Mouse (Mus musculus) midbrain, postnatal 0 days (tissue): ENCODE results near the gene Sipa1l1. TPM values are rescaled to one million over a fixed set of nuclear protein-coding genes. Genes with fewer than 3 reads are reported as not detected.
"Not testable (repeated sequence)": the region's sequence is repeated elsewhere in the genome, so short reads cannot be mapped to it uniquely, and the experiment has no call there.

ENCODE experiments used
- ATAC-seq: fragments of 200-750 bp; cut with Nextera tagmentation; 2 replicates; pipeline ENCODE4 v1.8.0; 2017; ENCODE audit warnings: moderate number of reproducible peaks, mild to moderate bottlenecking, moderate TSS enrichment, moderate library complexity; ENCODE audit not compliant: low FRiP score
- DNase-seq: peaks from one replicate; pipeline ENCODE4 v3.0.0-alpha.2; 2015; ENCODE audit warnings: low spot score
- H3K27ac ChIP-seq: fragments of 300-500 bp; sonication (generic); 2 replicates; pipeline ENCODE4 v1.5.1; 2014; ENCODE audit warnings: low read depth, mild to moderate bottlenecking, low read length, mixed read lengths
- H3K27me3 ChIP-seq: fragments of 300-500 bp; sonication (generic); 2 replicates; pipeline ENCODE4 v1.6.1; 2014; ENCODE audit warnings: low read length, control low read depth, mixed read lengths; ENCODE audit not compliant: insufficient read depth
- H3K36me3 ChIP-seq: fragments of 300-500 bp; sonication (generic); 2 replicates; pipeline ENCODE4 v1.6.1; 2014; ENCODE audit warnings: low read length, control low read depth, mixed read lengths; ENCODE audit not compliant: insufficient read depth
- H3K4me1 ChIP-seq: fragments of 300-500 bp; sonication (generic); 2 replicates; pipeline ENCODE4 v1.6.1; 2014; ENCODE audit warnings: mild to moderate bottlenecking, control low read depth, antibody characterized with exemption, low read length, mixed read lengths; ENCODE audit not compliant: insufficient read depth
- H3K4me2 ChIP-seq: fragments of 300-500 bp; sonication (generic); 2 replicates; pipeline ENCODE4 v1.6.1; 2014; ENCODE audit warnings: low read depth, mild to moderate bottlenecking, low read length, mixed read lengths; ENCODE audit not compliant: poor library complexity, severe bottlenecking
- H3K4me3 ChIP-seq: fragments of 300-500 bp; sonication (generic); 2 replicates; pipeline ENCODE4 v1.5.1; 2014; ENCODE audit warnings: low read depth, mild to moderate bottlenecking, low read length, moderate library complexity
- H3K9ac ChIP-seq: fragments of 300-500 bp; sonication (generic); replicated peaks from 2 replicates; pipeline ENCODE4 v1.6.1; 2014; ENCODE audit warnings: mild to moderate bottlenecking, low read length, moderate library complexity, mixed read lengths; ENCODE audit not compliant: poor library complexity, severe bottlenecking
- H3K9me3 ChIP-seq: fragments of 300-500 bp; sonication (generic); 2 replicates; pipeline ENCODE4 v1.6.1; 2016; ENCODE audit warnings: low read length, control low read depth
- CTCF ChIP-seq: IDR thresholded peaks from 2 replicates; pipeline ENCODE4 v1.5.1; 2016; ENCODE audit warnings: antibody characterized with exemption, mild to moderate bottlenecking
- WGBS: fragments of 180-500 bp; shearing (Covaris S2); extraction: QIAGEN DNeasy Blood & Tissue Kit; methylation state at CpG from one replicate; pipeline ENCODE4 v1.1.7; 2014; 5-methylcytosine and 5-hydroxymethylcytosine counted together
- polyA plus RNA-seq: library from polyadenylated mRNA; unstranded; fragments of >200 nt; fragmentation: Nextera tagmentation; extraction: Ambion mirVana; gene quantifications from 2 replicates; pipeline ENCODE4 v1.2.1, GENCODE M21; 2015
- total RNA-seq: library from RNA; depleted of rRNA; stranded (reverse); fragments of >200 nt; gene quantifications from 2 replicates; pipeline ENCODE4 v1.2.3, GENCODE M21; 2014

Sipa1l1 gene
- total and polyA plus RNA-seq, 2 experiments from 2014 or later: 7.1 to 22.2 TPM

- no peaks in the 10 kb centered on the region for H3K9me3 ChIP-seq
- no peak overlapping the region for H3K27ac ChIP-seq
- H3K4me2 ChIP-seq: no peak overlapping the region
- H3K36me3 ChIP-seq: no peaks in the 10 kb centered on the region
- ATAC-seq (no peak), DNase-seq (no peak)
- peaks cover 10% of the 10 kb centered on the region; the same call in 1 of the 2 replicates for H3K4me1 ChIP-seq
- TF ChIP-seq CTCF: no peak
- no peak overlapping the region for H3K4me3 ChIP-seq
- whole genome bisulfite sequencing: 35% methylated on average over 3 of the region's 3 CpGs
- H3K27me3 ChIP-seq: no peaks in the 10 kb centered on the region
- H3K9ac ChIP-seq: no peak overlapping the region
Observed at GRCm38 (mm10) chr12:82479393-82479792, 310.3 kb downstream of the Sipa1l1 start.

- DNase-seq, H3K4me2 ChIP-seq, ATAC-seq, H3K9me3 ChIP-seq, H3K9ac ChIP-seq, H3K27me3 ChIP-seq, H3K27ac ChIP-seq, H3K4me1 ChIP-seq, H3K4me3 ChIP-seq, H3K36me3 ChIP-seq: not testable (repeated sequence)
- WGBS: 84% methylated on average over 4 of the region's 5 CpGs
Observed at GRCm38 (mm10) chr12:82480425-82480824, 311.3 kb downstream of the Sipa1l1 start.

DNA sequence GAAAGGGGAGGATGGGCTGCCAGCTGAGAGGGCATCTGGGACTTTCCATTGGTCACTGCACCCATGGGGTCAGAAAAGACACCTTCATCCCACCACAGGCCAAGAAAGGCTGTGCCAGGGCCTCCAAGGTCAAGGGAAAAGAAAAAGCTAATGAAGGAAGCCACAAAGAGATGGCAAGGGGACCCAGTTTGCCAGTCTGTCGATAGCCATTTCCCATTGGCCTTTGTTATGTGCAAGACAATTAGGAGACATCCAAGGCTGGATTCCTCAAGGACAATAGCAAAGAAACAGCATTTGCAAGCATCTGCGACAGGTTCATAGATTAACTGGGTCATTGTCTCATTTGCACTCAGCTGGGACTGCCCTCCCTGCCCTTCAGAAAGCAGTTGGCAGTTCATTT, 316.3 kb downstream of the Sipa1l1 start:
- no peaks in the 10 kb centered on the region for H3K36me3 ChIP-seq
- H3K4me3 ChIP-seq: no peak overlapping the region
- no peak overlapping the region for H3K9ac ChIP-seq
- H3K4me1 ChIP-seq: no peaks in the 10 kb centered on the region
- no peaks in the 10 kb centered on the region for H3K9me3 ChIP-seq
- DNase-seq: no peak
- no peak overlapping the region for H3K27ac ChIP-seq
- H3K27me3 ChIP-seq: no peaks in the 10 kb centered on the region
- no peak overlapping the region for H3K4me2 ChIP-seq
- ATAC-seq: no peak
- TF ChIP-seq CTCF: no peak
- WGBS: 47% methylated on average over 2 of the region's 2 CpGs

DNA sequence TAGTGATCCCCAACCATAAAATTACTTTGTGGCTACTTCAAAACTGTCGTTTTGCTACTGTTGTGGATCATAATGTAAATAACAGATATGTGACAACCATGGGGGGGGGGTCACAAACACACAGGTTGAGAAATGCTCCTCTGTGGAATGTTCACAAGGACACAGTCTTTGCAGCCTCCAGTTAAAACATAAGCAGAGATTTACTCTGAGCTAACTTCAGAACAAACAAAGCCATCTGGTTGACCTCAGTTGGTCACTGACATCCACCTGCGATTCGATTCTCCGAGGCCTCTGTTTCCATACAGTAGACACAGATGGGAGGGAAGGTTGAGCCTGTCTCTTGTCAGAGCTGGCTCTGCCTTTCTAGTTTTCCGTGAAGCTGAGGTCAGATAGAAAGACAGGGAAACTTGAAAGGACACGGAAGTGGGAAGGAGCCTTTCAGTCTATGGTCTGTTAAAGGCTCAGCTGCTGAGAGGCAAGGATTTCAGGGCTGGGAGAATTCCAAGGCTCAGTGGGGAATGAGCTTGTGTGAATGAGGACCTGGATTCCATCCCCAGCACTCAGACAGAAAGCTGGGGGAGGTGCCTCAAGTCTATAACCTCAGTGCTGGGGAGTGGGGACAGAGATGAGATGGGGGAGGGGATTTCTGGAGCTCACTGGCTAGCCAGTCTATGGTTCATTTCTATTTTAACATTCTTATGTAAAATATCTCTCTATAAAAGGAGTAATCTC, 317.9 kb downstream of the Sipa1l1 start:
- H3K27ac ChIP-seq: no peak overlapping the region
- no peak overlapping the region for H3K9ac ChIP-seq
- H3K4me3 ChIP-seq: no peak overlapping the region
- H3K9me3 ChIP-seq: no peaks in the 10 kb centered on the region
- no peaks in the 10 kb centered on the region for H3K36me3 ChIP-seq
- WGBS: 45% methylated on average over 6 of the region's 6 CpGs
- DNase-seq: peak; percentile 40
- no peak for ATAC-seq
- H3K4me1 ChIP-seq: no peaks in the 10 kb centered on the region
- TF ChIP-seq CTCF: no peak
- H3K4me2 ChIP-seq: no peak overlapping the region
- no peaks in the 10 kb centered on the region for H3K27me3 ChIP-seq

GRCm38 (mm10) chr12:82489093-82489492, 320.0 kb downstream of the Sipa1l1 start:
- Histone ChIP-seq H3K36me3 (no peaks in the 10 kb centered on the region), H3K27ac (no peak overlapping the region), H3K9me3 (no peaks in the 10 kb centered on the region), H3K4me1 (no peaks in the 10 kb centered on the region), H3K4me3 (no peak overlapping the region), H3K27me3 (no peaks in the 10 kb centered on the region), H3K4me2 (no peak overlapping the region), H3K9ac (no peak overlapping the region)
- WGBS: 68% methylated on average over 4 of the region's 4 CpGs
- DNase-seq (no peak), ATAC-seq (no peak)
- peak; percentile 55 for TF ChIP-seq CTCF

DNA sequence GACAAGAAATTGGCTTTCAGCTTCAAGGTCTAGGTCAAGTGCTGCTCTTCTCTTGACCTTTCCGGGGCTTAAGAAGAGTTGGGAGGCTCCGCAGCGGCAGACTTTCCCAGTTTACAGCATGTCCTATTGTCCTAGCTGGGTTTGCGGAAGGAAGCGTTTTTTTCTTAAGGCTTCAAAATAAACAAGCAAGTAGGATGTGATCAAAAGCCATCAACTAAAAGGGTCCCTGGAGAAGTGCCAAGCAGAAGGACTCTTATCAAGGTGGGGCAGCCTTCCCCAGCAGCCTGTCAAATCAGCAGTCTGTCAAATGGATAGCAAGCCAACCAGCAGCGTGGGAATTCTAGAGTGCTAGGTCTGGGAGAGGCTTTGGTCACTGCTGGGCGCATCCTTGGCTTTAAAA, 320.5 kb downstream of the Sipa1l1 start:
- H3K36me3 ChIP-seq: no peaks in the 10 kb centered on the region
- no peak overlapping the region for H3K4me3 ChIP-seq
- TF ChIP-seq CTCF: no peak
- no peak overlapping the region for H3K9ac ChIP-seq
- no peaks in the 10 kb centered on the region for H3K9me3 ChIP-seq
- no peak for ATAC-seq
- H3K27ac ChIP-seq: no peak overlapping the region
- H3K27me3 ChIP-seq: no peaks in the 10 kb centered on the region
- no peaks in the 10 kb centered on the region for H3K4me1 ChIP-seq
- 74% methylated on average over 7 of the region's 7 CpGs for WGBS
- no peak overlapping the region for H3K4me2 ChIP-seq
- DNase-seq: no peak
